In the genomic region with DNA sequence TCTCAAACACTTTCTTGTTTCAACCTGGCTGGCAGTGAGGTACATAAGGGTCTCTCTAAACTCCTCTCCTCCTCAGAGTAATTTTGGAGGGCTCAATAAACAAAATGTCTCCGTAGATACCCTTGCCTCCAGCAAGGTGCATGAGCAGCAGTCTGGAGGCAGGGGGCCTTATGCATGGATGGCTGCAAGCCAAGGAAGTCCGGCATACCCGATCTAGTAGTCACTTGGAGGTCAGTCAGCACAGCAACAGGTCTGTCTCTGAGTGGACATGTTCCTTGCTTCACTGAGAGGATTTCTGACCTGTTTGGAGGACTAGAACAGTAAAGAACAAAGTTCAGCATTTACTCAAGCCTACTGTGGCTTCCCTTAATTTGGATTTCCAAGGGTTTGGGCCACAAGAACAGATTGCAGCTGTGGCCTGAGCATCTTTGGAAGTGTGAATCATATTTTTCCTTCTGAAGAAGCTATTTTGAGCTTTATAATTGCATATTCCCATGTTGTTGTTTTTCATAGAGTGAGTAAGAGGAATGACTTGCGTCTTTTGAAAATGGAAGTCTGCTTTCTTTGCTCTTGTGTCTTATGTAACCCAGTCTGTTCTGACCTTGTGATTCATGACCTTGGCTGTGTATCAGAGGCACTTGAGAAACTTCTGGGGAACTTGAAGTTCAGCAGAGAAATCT, we compare ENCODE assay signal across 11 mouse cellular contexts.
DNase-seq lines count a peak whose midpoint lies in the region; ATAC-seq lines count a peak whose summit lies in the region.
"Had no signal": no experiment of that assay in that cellular context is flagged by ENCODE, and none has a peak within 500 bp of the region (broad histone marks: within the 10 kb centered on the region; RNA-seq: fewer than 3 reads in every experiment).

No protein-coding gene starts in this region.

- no peaks in the 10 kb centered on the region for H3K36me3 ChIP-seq in heart, embryonic 11.5 days (ENCODE audit: control insufficient read depth, insufficient read depth, low read length)
- H3K36me3 ChIP-seq in midbrain, embryonic 10.5 days, result no peaks in the 10 kb centered on the region
- H3K36me3 ChIP-seq in hindbrain, embryonic 10.5 days, result no peaks in the 10 kb centered on the region

- no peaks in the 10 kb centered on the region for H3K27me3 ChIP-seq in heart, embryonic 11.5 days (ENCODE audit: control insufficient read depth, insufficient read depth, low read length)
- no peaks in the 10 kb centered on the region for H3K27me3 ChIP-seq in midbrain, embryonic 10.5 days (ENCODE audit: low read depth, poor library complexity, severe bottlenecking)
- no peaks in the 10 kb centered on the region for H3K27me3 ChIP-seq in hindbrain, embryonic 10.5 days (ENCODE audit: insufficient read depth, poor library complexity, severe bottlenecking)

- no peaks in the 10 kb centered on the region for H3K9me3 ChIP-seq in heart, embryonic 11.5 days (replicated peaks; ENCODE audit: control insufficient read depth, low read length)
- H3K9me3 ChIP-seq in midbrain, embryonic 10.5 days (replicated peaks), result no peaks in the 10 kb centered on the region
- H3K9me3 ChIP-seq in hindbrain, embryonic 10.5 days, result no peaks in the 10 kb centered on the region

- no peaks in the 10 kb centered on the region for H3K4me1 ChIP-seq in heart, embryonic 11.5 days (ENCODE audit: control insufficient read depth, insufficient read depth, low read length)
- H3K4me1 ChIP-seq in brown adipose tissue, adult 24 weeks (ENCODE audit: control insufficient read depth, insufficient read depth, insufficient read length, low read length), result no peaks in the 10 kb centered on the region; the same call in 1 of the 2 replicates
- no peaks in the 10 kb centered on the region for H3K4me1 ChIP-seq in midbrain, embryonic 10.5 days
- no peaks in the 10 kb centered on the region; the same call in 1 of the 2 replicates for H3K4me1 ChIP-seq in hindbrain, embryonic 10.5 days (replicated peaks)

- no peak overlapping the region for H3K4me3 ChIP-seq in heart, embryonic 11.5 days (ENCODE audit: low read depth, low read length)
- H3K4me3 ChIP-seq in brown adipose tissue, adult 24 weeks (ENCODE audit: insufficient read depth, low read depth, low read length), result no peak overlapping the region
- H3K4me3 ChIP-seq in midbrain, embryonic 10.5 days, result no peak overlapping the region
- H3K4me3 ChIP-seq in hindbrain, embryonic 10.5 days, result no peak overlapping the region

- ATAC-seq in heart, embryonic 11.5 days (replicated peaks; ENCODE audit: insufficient number of reproducible peaks, low FRiP score, low TSS enrichment), result no peak
- ATAC-seq in erythroid progenitor cell, adult 5-6 weeks (replicated peaks; ENCODE audit: low FRiP score, poor library complexity, severe bottlenecking), result no peak

- DNase-seq in heart, adult 18-20 months, result peak; percentile 67 to 73
- DNase-seq in 3134 (ENCODE audit: extremely low read depth, insufficient read length, low spot score), result peak; percentile 43
- peak; percentile 14 for DNase-seq in ES-CJ7 (ENCODE audit: low read depth, low spot score)
- no peak for DNase-seq in midbrain, embryonic 10.5 days (ENCODE audit: low spot score)
- DNase-seq in hindbrain, embryonic 10.5 days (ENCODE audit: low spot score), result no peak
- DNase-seq: cerebellum, adult 9-10 months; kidney, adult 11 months; liver had no signal

- H3K9ac ChIP-seq in heart, embryonic 11.5 days (ENCODE audit: low read depth, low read length), result no peak overlapping the region

- 72% methylated on average over 4 of the region's 4 CpGs for WGBS in heart, embryonic 11.5 days (ENCODE audit: insufficient replicate concordance)
- WGBS in midbrain, embryonic 10.5 days, result 86% methylated on average over 4 of the region's 4 CpGs
- WGBS in hindbrain, embryonic 10.5 days, result 85% methylated on average over 4 of the region's 4 CpGs

- H3K4me2 ChIP-seq in heart, embryonic 11.5 days, result no peak overlapping the region

- no peak overlapping the region for H3K27ac ChIP-seq in heart, embryonic 11.5 days (ENCODE audit: low read depth, low read length)
- peak overlapping the region; percentile 50 for H3K27ac ChIP-seq in brown adipose tissue, adult 24 weeks (replicated peaks; ENCODE audit: low read depth, low read length)
- no peak overlapping the region for H3K27ac ChIP-seq in midbrain, embryonic 10.5 days (replicated peaks)
- H3K27ac ChIP-seq in hindbrain, embryonic 10.5 days, result no peak overlapping the region

Comparison
In these comparisons a context has a peak if more than half of its experiments do, and no peak if none do; other contexts are left out.
1. DNase-seq: peak in heart, adult 18-20 months (2 of 2), 3134 (single experiment) and ES-CJ7 (single experiment); none in midbrain, embryonic 10.5 days (single experiment) and hindbrain, embryonic 10.5 days (single experiment).